Mouse (Mus musculus) thymus, adult 2 months (tissue): ENCODE data around the gene Sec23b.

Experiments used
- CTCF ChIP-seq: fragments of 200-500 bp; IDR thresholded peaks from 2 replicates; pipeline ENCODE4 v1.5.1; 2012; ENCODE audit warnings: mild to moderate bottlenecking, control low read depth, low read length, moderate library complexity, borderline replicate concordance; ENCODE audit not compliant: control insufficient read depth, poor library complexity, insufficient read depth; ENCODE audit errors: extremely low read depth
- POLR2A ChIP-seq: fragments of 200-500 bp; IDR thresholded peaks from 2 replicates; pipeline ENCODE4 v1.6.1; 2012; ENCODE audit warnings: mild to moderate bottlenecking, low read length, control low read depth, moderate library complexity; ENCODE audit not compliant: control insufficient read depth, poor library complexity, insufficient read depth; ENCODE audit errors: extremely low read depth

GRCm38 (mm10) chr2:144635644-144636320 lies 79.8 kb downstream of the Sec23b start:
- TF ChIP-seq POLR2A (no peak), CTCF (peak; percentile 52; the same call in 1 of the 2 replicates)
